Mouse (Mus musculus) left cerebral cortex, adult 8-10 months (tissue): ENCODE measurements around the gene Olfr1198. TPM values are rescaled to one million over a fixed set of nuclear protein-coding genes. Genes with fewer than 3 reads are reported as not detected.

Source experiments
- DNase-seq, 2 experiments: peaks; one replicate each; pipeline ENCODE4 v3.0.0; 2022; ENCODE audit warnings: low spot score in 2 of 2
- total RNA-seq, 4 experiments: library from RNA; stranded (reverse); gene quantifications; 2 replicates each; pipeline ENCODE4 v1.2.4; 2022

The Olfr1198 gene
- total RNA-seq, result not detected

GRCm38 (mm10) chr2:88751270-88751669 lies at the start of gene Olfr1198:
Gene Olfr1198 (minus strand): TSS chr2:88751370.
- no peak for DNase-seq

DNA sequence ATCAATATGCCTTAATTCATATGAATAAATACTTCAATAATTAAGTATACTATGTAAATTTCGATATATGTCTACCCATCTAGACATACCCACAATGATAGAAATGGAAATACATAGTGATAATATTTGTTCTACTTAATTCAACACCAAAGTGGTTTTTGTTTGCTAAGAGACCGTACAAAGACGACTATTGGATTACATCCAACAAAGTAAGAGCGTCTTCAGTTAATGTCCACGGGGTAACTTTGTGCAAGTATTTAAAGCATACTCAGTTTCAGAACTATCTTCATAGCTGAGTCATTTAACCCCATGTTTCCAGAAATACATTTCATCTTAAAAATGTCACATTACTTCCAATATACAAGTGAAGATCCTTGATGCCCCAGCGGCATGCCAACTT lies 41.6 kb upstream of the Olfr1198 start, which contains the start of gene Olfr1201:
Gene Olfr1201 (plus strand): TSS at position 301 of the 400 bp plus-strand sequence.
- no peak for DNase-seq

- DNase-seq, result no peak
Observed at GRCm38 (mm10) chr2:88770388-88770787, 19.2 kb upstream of the Olfr1198 start, which contains the start of gene Olfr1200. Gene Olfr1200 (minus strand): TSS chr2:88770488.

DNA sequence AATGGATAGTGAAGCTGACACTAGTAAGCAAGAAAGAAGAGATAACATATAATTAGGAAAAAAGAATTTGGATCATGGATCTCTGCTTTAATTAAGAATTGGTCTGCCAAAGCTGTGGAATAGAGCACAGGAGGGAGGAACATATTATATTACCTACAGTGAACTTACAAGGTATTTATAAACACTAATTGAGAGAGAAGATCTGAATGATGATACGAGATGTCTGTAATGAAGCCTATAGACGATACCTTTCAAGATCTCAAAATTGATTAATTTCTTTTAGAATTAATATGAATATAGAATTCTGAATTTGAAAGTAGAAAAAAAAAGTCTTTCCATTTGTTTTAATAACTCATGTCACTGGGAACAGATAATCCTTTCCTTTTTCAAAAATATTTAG lies 9.2 kb upstream of the Olfr1198 start, which contains the start of gene Olfr1199:
Gene Olfr1199 (minus strand): TSS at position 101 of the 400 bp plus-strand sequence.
- DNase-seq, result no peak

DNA sequence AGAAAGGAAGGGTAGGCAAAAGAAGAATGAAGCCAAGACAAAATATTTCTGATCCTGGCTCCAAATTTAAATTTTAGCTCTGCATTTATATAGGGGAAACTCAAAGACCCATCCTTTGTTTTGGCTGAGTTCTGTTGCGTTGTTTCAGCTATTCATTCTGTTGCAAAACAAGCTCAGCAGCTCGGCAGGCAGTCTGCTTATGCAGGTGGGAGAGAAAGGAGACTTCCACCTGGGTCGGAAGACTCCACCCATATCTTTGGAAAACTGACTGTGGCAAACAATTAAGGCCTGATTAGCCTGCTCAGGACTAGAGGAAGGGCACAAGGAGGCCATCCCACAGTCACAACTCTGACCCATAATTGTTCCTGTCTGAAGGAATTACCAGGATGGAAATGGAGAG lies 7.8 kb downstream of the Olfr1198 start:
- no peak for DNase-seq

DNA sequence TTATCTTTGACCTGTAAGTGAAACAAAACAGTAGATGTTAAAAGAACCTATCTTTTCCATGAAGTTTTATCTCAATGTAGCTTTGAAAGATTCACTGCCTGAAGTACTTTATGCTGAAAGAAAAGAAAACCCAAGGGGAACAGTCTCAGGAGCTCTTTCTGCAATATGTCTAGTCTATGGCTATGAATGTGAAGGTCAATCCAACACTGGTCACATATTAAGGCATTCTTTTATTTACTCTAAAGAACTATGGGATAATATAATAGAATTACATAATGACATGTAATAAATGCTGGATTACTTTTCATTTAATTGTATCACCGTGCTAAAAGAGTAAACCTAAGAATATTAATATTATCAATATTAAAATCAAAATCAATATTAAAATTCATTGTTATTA lies 18.9 kb downstream of the Olfr1198 start, which contains the start of gene Olfr1197:
Gene Olfr1197 (minus strand): TSS at position 101 of the 400 bp plus-strand sequence.
- DNase-seq, result no peak

- DNase-seq, result no peak
Observed at GRCm38 (mm10) chr2:88704497-88704896, 46.7 kb downstream of the Olfr1198 start, which contains the start of gene Olfr1196. Gene Olfr1196 (minus strand): TSS chr2:88704597.

Other genes with a start within 250 kb of the Olfr1198 start
- not detected for gene Olfr1186, start 232.8 kb downstream of the Olfr1198 start, total RNA-seq
- not detected for gene Olfr1188, start 194.4 kb downstream of the Olfr1198 start, total RNA-seq
- gene Olfr1189, start 164.9 kb downstream of the Olfr1198 start, total RNA-seq, result not detected
- under 1 TPM in 1 of 4 experiments, not detected in 3; 0.08 TPM for gene Olfr1191-ps1, start 110.8 kb downstream of the Olfr1198 start, total RNA-seq
- not detected for gene Olfr1192-ps1, start 102.9 kb downstream of the Olfr1198 start, total RNA-seq
- gene Olfr1193, start 75.7 kb downstream of the Olfr1198 start, total RNA-seq, result not detected
- gene Olfr1195, start 62.2 kb downstream of the Olfr1198 start, total RNA-seq, result not detected
- not detected for gene Olfr1196, start 46.8 kb downstream of the Olfr1198 start, total RNA-seq
- gene Olfr1197, start 19.0 kb downstream of the Olfr1198 start, total RNA-seq, result not detected
- gene Olfr1199, start 9.1 kb upstream of the Olfr1198 start, total RNA-seq, result not detected
- not detected for gene Olfr1200, start 19.1 kb upstream of the Olfr1198 start, total RNA-seq
- gene Olfr1201, start 41.7 kb upstream of the Olfr1198 start, total RNA-seq, result not detected
- not detected for gene Olfr1202, start 63.1 kb upstream of the Olfr1198 start, total RNA-seq
- not detected for gene Olfr1205, start 78.4 kb upstream of the Olfr1198 start, total RNA-seq
- gene Olfr1204, start 97.9 kb upstream of the Olfr1198 start, total RNA-seq, result not detected
- not detected for gene Olfr1206, start 111.9 kb upstream of the Olfr1198 start, total RNA-seq
- not detected for gene Olfr1208, start 150.9 kb upstream of the Olfr1198 start, total RNA-seq
- gene Olfr1209, start 163.8 kb upstream of the Olfr1198 start, total RNA-seq, result not detected
- gene Olfr1211, start 186.7 kb upstream of the Olfr1198 start, total RNA-seq, result not detected
- gene Olfr1212, start 202.6 kb upstream of the Olfr1198 start, total RNA-seq, result not detected
- gene Gm13762, start 228.9 kb upstream of the Olfr1198 start, total RNA-seq, result not detected
- gene Olfr1214, start 241.3 kb upstream of the Olfr1198 start, total RNA-seq, result not detected